Mouse (Mus musculus): ENCODE results near the gene D630045J12Rik. TPM values are rescaled to one million over a fixed set of nuclear protein-coding genes. Genes with fewer than 3 reads are reported as not detected.

The D630045J12Rik gene
- polyA plus RNA-seq, 1 experiment from 2014 or later = 17.6 TPM

GRCm38 (mm10) chr6:38202816-38203215, 51.0 kb downstream of the D630045J12Rik start:
- no peak for ATAC-seq (replicated peaks)
- no peak overlapping the region for H3K4me3 ChIP-seq
- 85% methylated on average over 12 of the region's 12 CpGs for WGBS
- H3K4me1 ChIP-seq = peaks cover 13% of the 10 kb centered on the region
- H3K27me3 ChIP-seq = no peaks in the 10 kb centered on the region
- H3K36me3 ChIP-seq = no peaks in the 10 kb centered on the region
- no peak overlapping the region for H3K4me2 ChIP-seq (replicated peaks)
- no peak overlapping the region for H3K9ac ChIP-seq (replicated peaks)
- no peaks in the 10 kb centered on the region for H3K9me3 ChIP-seq
- H3K27ac ChIP-seq (replicated peaks) = no peak overlapping the region

- ATAC-seq (replicated peaks) = no peak
- WGBS = 66% methylated on average over 5 of the region's 5 CpGs
- Histone ChIP-seq H3K9ac (replicated peaks) (no peak overlapping the region), H3K4me1 (no peaks in the 10 kb centered on the region), H3K4me2 (replicated peaks) (no peak overlapping the region), H3K27ac (replicated peaks) (no peak overlapping the region), H3K4me3 (no peak overlapping the region), H3K9me3 (no peaks in the 10 kb centered on the region), H3K27me3 (no peaks in the 10 kb centered on the region), H3K36me3 (peaks cover under 1% of the 10 kb centered on the region; the same call in 1 of the 2 replicates)
These were observed 52.3 kb downstream of the D630045J12Rik start for GRCm38 (mm10) chr6:38201495-38201894.

- no peaks in the 10 kb centered on the region for H3K9me3 ChIP-seq
- ATAC-seq (replicated peaks) = no peak
- 91% methylated on average over 6 of the region's 6 CpGs for WGBS
- H3K4me2 ChIP-seq (replicated peaks) = no peak overlapping the region
- peaks cover 19% of the 10 kb centered on the region for H3K36me3 ChIP-seq
- no peaks in the 10 kb centered on the region for H3K4me1 ChIP-seq
- no peaks in the 10 kb centered on the region for H3K27me3 ChIP-seq
- H3K27ac ChIP-seq (replicated peaks) = no peak overlapping the region
- H3K4me3 ChIP-seq = no peak overlapping the region
- no peak overlapping the region for H3K9ac ChIP-seq (replicated peaks)
These were observed 54.2 kb downstream of the D630045J12Rik start for GRCm38 (mm10) chr6:38199599-38199998.

DNA sequence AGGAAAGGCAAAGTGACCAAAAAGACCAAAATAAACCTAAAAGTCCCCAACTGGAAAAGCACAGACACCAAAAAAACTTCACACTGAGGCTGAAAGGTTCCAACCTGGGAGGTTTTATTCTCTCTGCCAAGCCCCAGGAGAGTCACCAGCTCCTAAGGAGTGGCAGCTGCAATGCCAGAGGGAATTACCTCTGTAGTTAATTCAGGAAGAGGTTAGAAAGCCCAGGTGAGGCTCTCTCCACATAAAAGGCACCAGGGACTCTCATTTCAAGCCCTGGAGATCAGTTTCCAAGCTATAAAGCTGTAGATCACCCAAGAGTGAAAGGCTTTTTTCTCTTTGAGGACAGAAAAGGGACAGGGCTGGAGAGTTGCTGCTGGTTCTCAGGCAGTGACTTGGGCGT, 55.1 kb downstream of the D630045J12Rik start:
- 79% methylated on average over 1 of the region's 1 CpGs for WGBS
- no peak overlapping the region for H3K27ac ChIP-seq (replicated peaks)

DNA sequence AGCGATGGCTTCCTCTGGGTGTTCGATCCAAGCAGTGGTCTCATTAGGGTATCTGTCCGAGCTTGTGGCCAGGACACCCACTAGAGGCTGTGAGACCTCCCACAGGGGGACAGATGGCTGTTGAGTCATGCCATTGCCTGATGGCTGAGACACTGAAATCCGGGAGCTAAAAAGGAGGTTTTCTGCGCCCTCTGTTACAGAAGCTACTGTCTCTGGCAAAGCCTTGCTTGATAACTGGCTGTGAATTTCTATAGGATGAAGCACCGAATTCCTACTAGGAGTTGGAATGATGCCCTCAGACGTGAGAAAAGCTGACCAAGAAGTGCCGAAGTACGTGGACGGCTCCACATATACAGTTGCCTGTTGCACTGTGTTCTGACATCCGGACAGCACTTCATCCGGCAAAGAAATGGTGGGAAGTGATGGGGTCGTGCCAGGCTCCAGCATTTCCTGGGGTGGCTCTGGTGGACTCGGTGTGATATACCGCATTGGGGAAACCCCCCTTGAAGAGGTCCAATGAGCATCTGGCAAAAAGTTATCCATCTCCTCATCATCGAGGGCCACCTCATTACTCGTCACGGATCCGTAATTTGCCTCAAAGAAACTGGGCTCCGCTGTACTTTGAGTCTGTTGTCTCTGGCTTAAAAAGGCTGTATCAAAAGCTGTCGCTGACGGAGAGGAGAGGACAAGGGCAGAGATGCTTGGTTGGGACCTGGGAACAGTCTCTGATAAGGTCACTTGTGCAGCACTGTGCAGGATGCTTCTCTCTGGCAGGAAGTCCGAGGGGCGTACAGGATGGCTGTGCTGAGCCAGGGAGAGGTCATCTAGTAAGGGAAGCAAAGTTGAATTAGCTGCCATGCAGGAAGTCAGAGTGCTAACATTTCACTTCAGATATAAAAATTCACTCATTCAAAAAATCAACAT, 57.3 kb downstream of the D630045J12Rik start:
- Histone ChIP-seq H3K4me2 (replicated peaks) (no peak overlapping the region), H3K27ac (replicated peaks) (no peak overlapping the region), H3K4me3 (no peak overlapping the region), H3K9ac (replicated peaks) (no peak overlapping the region), H3K27me3 (no peaks in the 10 kb centered on the region), H3K36me3 (peaks cover 33% of the 10 kb centered on the region), H3K9me3 (no peaks in the 10 kb centered on the region), H3K4me1 (no peaks in the 10 kb centered on the region)
- WGBS = 87% methylated on average over 24 of the region's 24 CpGs
- ATAC-seq (replicated peaks) = no peak

More for the DNA sequence above, 55.1 kb downstream of the D630045J12Rik start:
- Histone ChIP-seq H3K9me3 (no peaks in the 10 kb centered on the region), H3K27me3 (no peaks in the 10 kb centered on the region), H3K36me3 (peaks cover 27% of the 10 kb centered on the region), H3K9ac (replicated peaks) (no peak overlapping the region), H3K4me2 (replicated peaks) (no peak overlapping the region), H3K4me3 (no peak overlapping the region), H3K4me1 (no peaks in the 10 kb centered on the region)
- no peak for ATAC-seq (replicated peaks)

GRCm38 (mm10) chr6:38195306-38195705, 58.5 kb downstream of the D630045J12Rik start:
- no peak overlapping the region for H3K27ac ChIP-seq (replicated peaks)
- 92% methylated on average over 10 of the region's 10 CpGs for WGBS

DNA sequence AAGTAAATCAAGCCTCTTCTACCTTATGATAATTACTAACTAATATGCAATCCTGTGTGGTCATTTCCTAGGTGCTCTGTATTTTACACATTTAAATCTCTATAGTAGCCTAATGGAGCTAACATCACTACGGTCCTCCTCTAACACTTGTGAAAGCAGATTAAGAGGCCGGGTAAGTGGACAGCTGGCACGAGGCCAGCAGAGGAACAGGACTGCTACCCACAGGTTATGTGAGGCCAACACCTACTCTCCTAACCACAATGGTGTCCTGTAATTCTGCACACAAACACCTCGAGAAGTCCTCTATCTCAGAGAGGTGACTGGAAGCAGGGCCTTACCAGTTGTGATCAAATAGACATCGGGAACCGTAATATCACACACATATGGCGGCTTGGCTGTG, 59.8 kb downstream of the D630045J12Rik start:
- peaks cover 43% of the 10 kb centered on the region for H3K36me3 ChIP-seq
- no peak overlapping the region for H3K4me3 ChIP-seq
- ATAC-seq (replicated peaks) = no peak
- H3K4me1 ChIP-seq = no peaks in the 10 kb centered on the region
- H3K4me2 ChIP-seq (replicated peaks) = no peak overlapping the region
- no peaks in the 10 kb centered on the region for H3K27me3 ChIP-seq
- 84% methylated on average over 7 of the region's 7 CpGs for WGBS
- H3K9me3 ChIP-seq = no peaks in the 10 kb centered on the region
- no peak overlapping the region for H3K9ac ChIP-seq (replicated peaks)
- H3K27ac ChIP-seq (replicated peaks) = no peak overlapping the region

More at GRCm38 (mm10) chr6:38195306-38195705, 58.5 kb downstream of the D630045J12Rik start:
- no peak overlapping the region for H3K4me2 ChIP-seq (replicated peaks)
- no peaks in the 10 kb centered on the region for H3K27me3 ChIP-seq
- no peak for ATAC-seq (replicated peaks)
- H3K9me3 ChIP-seq = no peaks in the 10 kb centered on the region
- H3K9ac ChIP-seq (replicated peaks) = no peak overlapping the region
- peaks cover 35% of the 10 kb centered on the region for H3K36me3 ChIP-seq
- no peak overlapping the region for H3K4me3 ChIP-seq
- no peaks in the 10 kb centered on the region for H3K4me1 ChIP-seq

GRCm38 (mm10) chr6:38192952-38193351, 60.9 kb downstream of the D630045J12Rik start:
- H3K36me3 ChIP-seq = peaks cover 51% of the 10 kb centered on the region

DNA sequence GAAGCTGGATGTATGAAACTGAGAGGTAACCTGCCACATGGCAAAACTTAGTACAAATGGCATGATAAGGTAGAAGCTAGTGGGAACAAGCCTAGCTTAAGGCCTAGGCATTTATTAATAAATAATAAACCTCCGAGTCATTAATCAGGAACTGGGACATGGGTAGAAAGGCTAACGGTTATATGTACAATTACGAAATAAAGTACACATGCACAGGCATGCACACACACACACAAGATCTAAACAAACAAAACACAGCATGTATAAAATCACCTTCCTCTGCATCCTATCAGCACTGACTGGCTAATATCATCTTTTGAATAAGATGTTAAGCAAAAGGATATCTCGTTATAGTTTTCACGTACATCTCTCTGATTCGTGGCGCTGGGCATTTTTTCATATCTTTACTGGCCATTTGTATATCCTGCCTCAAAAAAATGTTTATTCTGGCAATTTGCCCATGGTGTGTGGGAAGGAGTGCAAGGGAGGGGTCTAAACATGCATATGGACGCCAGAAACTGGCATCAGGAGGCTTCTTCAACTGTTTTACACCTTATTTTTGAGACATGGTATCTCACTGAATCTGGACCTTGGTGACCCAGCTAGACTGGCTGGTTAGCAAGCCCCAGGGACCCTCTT, 67.4 kb downstream of the D630045J12Rik start:
- H3K4me2 ChIP-seq (replicated peaks) = no peak overlapping the region
- H3K4me3 ChIP-seq = no peak overlapping the region
- ATAC-seq (replicated peaks) = no peak
- no peak overlapping the region for H3K9ac ChIP-seq (replicated peaks)
- no peaks in the 10 kb centered on the region for H3K9me3 ChIP-seq
- no peaks in the 10 kb centered on the region for H3K27me3 ChIP-seq
- no peak overlapping the region for H3K27ac ChIP-seq (replicated peaks)
- peaks cover 48% of the 10 kb centered on the region for H3K36me3 ChIP-seq
- H3K4me1 ChIP-seq = no peaks in the 10 kb centered on the region
- 90% methylated on average over 8 of the region's 8 CpGs for WGBS

More at GRCm38 (mm10) chr6:38192952-38193351, 60.9 kb downstream of the D630045J12Rik start:
- H3K9me3 ChIP-seq = no peaks in the 10 kb centered on the region
- no peak overlapping the region for H3K4me2 ChIP-seq (replicated peaks)
- no peak for ATAC-seq (replicated peaks)
- 95% methylated on average over 7 of the region's 7 CpGs for WGBS
- H3K4me1 ChIP-seq = no peaks in the 10 kb centered on the region
- no peak overlapping the region for H3K9ac ChIP-seq (replicated peaks)
- H3K4me3 ChIP-seq = no peak overlapping the region
- no peaks in the 10 kb centered on the region for H3K27me3 ChIP-seq
- no peak overlapping the region for H3K27ac ChIP-seq (replicated peaks)

GRCm38 (mm10) chr6:38184791-38185190, 69.0 kb downstream of the D630045J12Rik start:
- no peak overlapping the region for H3K4me2 ChIP-seq (replicated peaks)
- no peaks in the 10 kb centered on the region for H3K27me3 ChIP-seq
- H3K27ac ChIP-seq (replicated peaks) = no peak overlapping the region
- no peak overlapping the region for H3K4me3 ChIP-seq
- WGBS = 69% methylated on average over 8 of the region's 8 CpGs
- no peaks in the 10 kb centered on the region for H3K9me3 ChIP-seq
- H3K36me3 ChIP-seq = peaks cover 57% of the 10 kb centered on the region
- ATAC-seq (replicated peaks) = no peak
- H3K9ac ChIP-seq (replicated peaks) = no peak overlapping the region
- no peaks in the 10 kb centered on the region for H3K4me1 ChIP-seq

GRCm38 (mm10) chr6:38181756-38182318, 72.0 kb downstream of the D630045J12Rik start:
- peaks cover 56% of the 10 kb centered on the region for H3K36me3 ChIP-seq
- no peak for ATAC-seq (replicated peaks)
- no peaks in the 10 kb centered on the region for H3K9me3 ChIP-seq
- no peaks in the 10 kb centered on the region for H3K27me3 ChIP-seq
- no peak overlapping the region for H3K9ac ChIP-seq (replicated peaks)
- no peak overlapping the region for H3K27ac ChIP-seq (replicated peaks)
- H3K4me3 ChIP-seq = no peak overlapping the region
- 67% methylated on average over 10 of the region's 10 CpGs for WGBS
- no peaks in the 10 kb centered on the region for H3K4me1 ChIP-seq
- no peak overlapping the region for H3K4me2 ChIP-seq (replicated peaks)

DNA sequence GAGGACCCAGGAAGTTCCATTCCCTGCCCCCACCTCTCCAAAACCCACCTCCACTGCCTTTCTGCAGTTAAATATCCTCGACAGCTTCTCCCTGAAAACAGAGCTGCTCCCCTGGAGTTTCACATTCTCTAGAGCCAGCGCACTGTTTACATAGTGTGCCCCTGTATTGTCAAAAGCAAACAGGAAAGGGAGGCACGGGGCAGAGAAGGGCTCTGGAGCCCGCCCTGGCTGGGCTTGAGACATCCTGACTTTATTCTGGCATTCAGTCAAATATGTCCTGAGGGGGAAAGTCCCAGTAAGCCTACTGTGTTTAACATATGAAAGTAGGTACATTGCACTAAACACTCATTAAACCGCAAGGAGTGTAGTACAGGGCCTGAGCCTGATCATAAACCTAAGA, 73.1 kb downstream of the D630045J12Rik start:
- ATAC-seq (replicated peaks) = no peak
- H3K4me1 ChIP-seq = no peaks in the 10 kb centered on the region
- no peak overlapping the region for H3K27ac ChIP-seq (replicated peaks)
- H3K27me3 ChIP-seq = no peaks in the 10 kb centered on the region
- H3K4me2 ChIP-seq (replicated peaks) = no peak overlapping the region
- 57% methylated on average over 5 of the region's 5 CpGs for WGBS
- no peak overlapping the region for H3K9ac ChIP-seq (replicated peaks)
- no peaks in the 10 kb centered on the region for H3K9me3 ChIP-seq
- no peak overlapping the region for H3K4me3 ChIP-seq
- peaks cover 54% of the 10 kb centered on the region for H3K36me3 ChIP-seq

Measured in forebrain, embryonic 15.5 days (tissue).